Mouse (Mus musculus) urinary bladder, adult 2 months (tissue): Measurements from ENCODE around the gene Gapdh. TPM values are rescaled to one million over a fixed set of nuclear protein-coding genes. Genes with fewer than 3 reads are reported as not detected.

Experiments
- DNase-seq: peaks from one replicate; pipeline ENCODE4 v3.0.0; 2022; ENCODE audit warnings: low spot score
- polyA plus RNA-seq: library from polyadenylated mRNA; depleted of rRNA; stranded (reverse); fragments of >200 nt; gene quantifications from 2 replicates; pipeline ENCODE4 v1.2.3, GENCODE M21; 2012; rRNA removed

Gene Gapdh
- 2,278 and 2,316 TPM in 2 replicates for polyA plus RNA-seq

GRCm38 (mm10) chr6:125166051-125166751 lies at the start of gene Gapdh:
TSS of gene Gapdh (minus strand) at chr6:125166467.
- DNase-seq: peak; percentile 70

- DNase-seq: peak; percentile 83
These were observed 49.1 kb upstream of the Gapdh start, which contains the start of gene Vamp1 for GRCm38 (mm10) chr6:125215148-125215954. TSS of gene Vamp1 (plus strand) at chr6:125215551.

DNA sequence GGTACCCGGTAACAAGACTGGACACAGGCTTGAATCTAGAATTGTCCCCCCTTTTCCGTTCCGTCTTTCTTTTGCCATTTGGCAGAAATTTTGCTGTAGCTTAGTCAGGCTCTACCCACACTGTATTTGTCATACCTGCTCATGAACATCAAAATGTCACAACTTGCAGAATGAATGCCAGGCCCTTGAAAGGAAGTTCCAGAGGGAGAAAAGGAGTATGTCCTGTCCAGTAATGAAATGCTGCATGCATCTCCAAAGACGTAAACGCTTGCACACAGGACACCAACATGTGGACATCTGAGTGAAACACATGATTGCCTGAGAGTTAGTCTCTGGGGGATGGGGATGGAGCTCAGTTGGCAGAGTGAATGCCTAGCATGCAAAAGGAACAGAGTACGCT lies 47.4 kb upstream of the Gapdh start:
- no peak for DNase-seq

GRCm38 (mm10) chr6:125213129-125213528 lies 46.9 kb upstream of the Gapdh start:
- no peak for DNase-seq

- no peak for DNase-seq
These were observed 46.4 kb upstream of the Gapdh start for GRCm38 (mm10) chr6:125212621-125213020.

GRCm38 (mm10) chr6:125210436-125210835 lies 44.2 kb upstream of the Gapdh start:
- DNase-seq: no peak

- DNase-seq: no peak
These were observed 30.9 kb upstream of the Gapdh start for GRCm38 (mm10) chr6:125197166-125197565.

DNA sequence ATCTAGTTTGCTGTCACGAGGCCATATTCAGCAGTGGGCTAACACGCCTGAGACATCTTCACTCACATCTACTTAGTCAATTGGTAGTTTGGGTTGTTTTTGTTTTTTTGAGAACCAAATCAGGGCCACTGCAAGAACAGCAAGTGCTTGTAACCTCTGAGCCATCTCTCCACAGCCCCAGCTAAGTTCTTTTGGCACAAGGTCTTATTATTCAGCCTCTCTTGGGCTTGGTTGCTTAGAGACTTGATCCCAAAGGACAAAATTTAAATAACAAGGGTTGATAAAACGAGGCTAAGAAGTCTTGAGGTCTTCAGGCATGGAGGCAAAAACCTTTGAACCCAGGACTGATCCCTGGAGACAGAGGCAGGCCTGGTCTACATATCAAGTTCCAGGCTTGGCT lies 30.0 kb upstream of the Gapdh start:
- no peak for DNase-seq

DNA sequence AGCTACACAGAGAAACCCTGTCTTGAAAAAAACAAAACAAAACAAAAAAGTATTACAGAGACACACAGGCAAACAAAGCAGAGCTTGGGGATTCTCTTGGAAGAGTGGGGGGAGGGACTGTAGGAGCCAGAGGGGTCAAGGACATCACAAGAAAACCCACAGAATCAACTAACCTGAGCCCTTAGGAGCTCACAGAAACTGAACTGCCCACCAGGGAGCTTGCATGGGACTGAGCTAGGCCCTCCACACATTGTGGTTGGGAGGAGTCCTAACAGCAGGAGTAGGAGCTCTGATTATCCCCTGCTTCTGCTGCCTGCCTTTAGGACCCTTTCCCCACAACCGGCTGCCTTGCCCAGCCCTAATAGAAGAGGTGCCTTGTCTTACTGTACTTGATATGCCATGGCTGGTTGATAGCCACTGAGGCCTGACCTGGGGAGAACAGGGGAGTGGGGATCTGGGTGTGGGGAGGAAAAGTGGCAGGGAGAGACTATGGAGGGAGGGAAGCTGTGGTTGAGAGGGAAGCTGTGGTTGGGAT lies 29.3 kb upstream of the Gapdh start:
- DNase-seq: no peak

DNA sequence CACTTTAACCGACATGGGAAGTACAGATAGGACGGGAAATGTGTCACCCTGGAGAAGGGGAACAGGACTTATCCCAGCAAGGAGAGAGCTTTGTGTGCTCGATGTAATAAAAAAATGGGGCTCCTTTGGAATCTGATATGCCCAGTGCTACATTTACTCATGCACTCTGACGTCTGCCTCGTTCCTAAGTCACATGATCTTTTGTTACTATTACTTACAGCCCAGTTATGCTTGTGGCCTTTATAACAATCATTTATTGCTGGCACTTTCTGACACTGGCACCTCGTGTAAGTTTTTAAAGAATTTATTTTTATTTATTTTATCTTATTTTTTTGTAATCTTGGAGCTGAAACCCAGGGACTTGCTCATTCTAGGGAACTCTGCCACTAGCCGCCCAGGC lies 27.1 kb upstream of the Gapdh start:
- DNase-seq: no peak

- no peak for DNase-seq
These were observed 26.6 kb upstream of the Gapdh start for GRCm38 (mm10) chr6:125192841-125193240.

GRCm38 (mm10) chr6:125192016-125192714 lies 25.9 kb upstream of the Gapdh start:
- peak; percentile 73 for DNase-seq

DNA sequence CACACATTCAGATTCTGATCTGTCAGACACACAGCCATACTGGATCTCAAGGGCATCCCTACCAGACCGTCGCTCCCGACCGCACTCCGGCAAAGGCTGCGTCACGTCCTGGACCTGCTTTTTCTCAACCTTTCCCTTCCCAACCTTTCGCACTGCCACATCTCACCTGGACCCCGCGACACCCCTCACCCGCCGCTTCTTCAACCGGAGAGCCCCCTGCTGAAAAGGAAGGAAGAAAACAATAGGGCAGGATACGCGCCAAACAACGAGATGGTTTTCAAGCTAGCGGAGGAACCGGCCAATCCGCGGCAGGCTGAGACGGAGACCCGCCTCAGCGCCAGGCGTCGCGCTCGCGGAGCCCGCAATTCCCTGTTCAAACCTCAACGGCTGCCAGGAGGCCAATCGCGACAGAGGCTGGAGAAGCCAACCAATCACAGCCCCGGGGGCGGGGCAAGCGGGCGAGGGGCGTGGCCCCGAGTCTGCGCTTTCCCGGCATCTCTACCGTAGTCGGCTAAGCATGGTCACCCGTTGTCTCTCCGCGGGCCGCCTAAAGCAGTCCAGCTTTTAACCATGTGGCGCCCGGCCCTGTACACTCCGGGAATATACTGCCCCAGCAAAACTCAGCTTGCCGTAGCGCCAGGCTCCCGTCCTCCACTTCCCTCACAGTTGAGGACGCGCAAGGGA lies 25.2 kb upstream of the Gapdh start, which contains the start of the genes Ncapd2 and Mrpl51:
Ncapd2 (minus strand) TSS at position 370 of the 684 bp plus-strand sequence.
Mrpl51 (plus strand) TSS at position 470 of the 684 bp plus-strand sequence.
- DNase-seq: peak; percentile 83

GRCm38 (mm10) chr6:125190816-125191215 lies 24.5 kb upstream of the Gapdh start:
- DNase-seq: no peak

GRCm38 (mm10) chr6:125186203-125186602 lies 19.9 kb upstream of the Gapdh start:
- DNase-seq: no peak

- DNase-seq: no peak
These were observed 15.9 kb upstream of the Gapdh start for GRCm38 (mm10) chr6:125182133-125182532.

DNA sequence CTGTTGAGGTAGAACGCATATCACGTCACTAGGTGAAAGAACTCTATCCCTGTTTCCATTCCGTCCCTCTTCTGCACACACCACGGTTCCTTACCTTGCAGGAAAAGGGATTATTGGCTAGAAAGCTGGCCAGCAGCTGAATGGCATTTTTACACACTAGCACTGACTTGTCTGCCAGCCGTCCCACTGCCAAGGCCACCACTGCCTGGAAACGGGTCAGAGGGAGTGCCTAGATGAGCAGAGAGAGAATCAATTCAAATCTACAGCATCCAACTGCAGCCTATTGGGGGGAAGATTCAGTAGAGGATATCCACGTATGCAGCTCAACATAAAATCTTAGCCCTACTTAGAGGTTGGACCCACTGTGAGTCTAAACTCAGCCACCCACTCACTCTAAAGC lies 13.3 kb upstream of the Gapdh start:
- DNase-seq: no peak

- no peak for DNase-seq
These were observed 9.2 kb upstream of the Gapdh start for GRCm38 (mm10) chr6:125175469-125175868.

DNA sequence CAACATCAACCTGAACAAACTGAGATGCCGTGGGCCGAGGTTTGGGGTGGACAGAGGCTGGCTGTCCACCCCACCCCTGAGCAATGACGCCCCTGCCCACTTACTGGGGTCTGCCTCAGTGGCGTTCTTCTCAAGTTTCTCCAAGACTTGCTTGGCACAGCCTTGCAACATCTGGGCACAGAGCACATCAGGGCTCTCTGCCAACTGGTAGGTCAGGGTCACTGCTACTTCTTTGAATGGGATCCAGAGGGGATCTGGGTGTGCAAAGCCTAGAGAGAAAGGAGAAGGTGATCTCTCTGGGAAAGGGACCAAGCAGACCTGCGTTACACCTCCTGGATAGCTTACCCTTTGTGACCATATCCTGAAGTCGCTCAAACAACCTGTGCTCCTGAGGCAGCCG lies 7.0 kb upstream of the Gapdh start:
- no peak for DNase-seq

- no peak for DNase-seq
These were observed 6.2 kb upstream of the Gapdh start for GRCm38 (mm10) chr6:125172474-125172873.

DNA sequence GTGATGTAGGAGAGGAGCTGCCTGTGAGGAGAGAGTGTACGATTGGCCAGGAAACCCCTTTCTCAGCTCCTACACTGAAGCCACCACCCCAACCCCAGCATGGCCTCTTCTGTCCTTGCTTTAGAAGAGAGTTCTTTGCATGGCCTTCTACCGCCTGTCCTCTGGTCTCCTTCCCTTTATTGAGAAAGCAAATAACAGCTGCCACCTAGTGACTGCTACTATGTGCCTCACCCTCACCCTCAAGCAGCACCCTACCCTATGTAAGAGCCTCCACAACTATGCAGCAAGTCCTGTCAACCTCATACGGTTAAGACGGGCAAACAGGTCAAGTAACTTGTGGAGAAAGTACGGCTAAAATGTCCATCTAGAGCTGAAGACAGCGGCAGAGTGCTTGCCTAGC lies 3.9 kb upstream of the Gapdh start:
- no peak for DNase-seq
